Mouse (Mus musculus): ENCODE measurements at regions not wholly inside any gene's neighbourhood (a gene's known extent, or its start where the extent isn't known, plus 50 kb on each side); places are given as distances from the start of the nearest gene placed in this dataset.

- ATAC-seq (ENCODE audit: insufficient number of reproducible peaks, low FRiP score, low TSS enrichment): no peak
Measured at GRCm38 (mm10) chr5:12922889-12923288, 202.3 kb upstream of the Sema3a start.

- ATAC-seq (ENCODE audit: insufficient number of reproducible peaks, low FRiP score, low TSS enrichment): no peak
Measured at GRCm38 (mm10) chr5:12925466-12925865, 199.7 kb upstream of the Sema3a start.

- no peak for ATAC-seq (ENCODE audit: insufficient number of reproducible peaks, low FRiP score, low TSS enrichment)
Measured at GRCm38 (mm10) chr5:12926289-12926688, 198.9 kb upstream of the Sema3a start.

- ATAC-seq (ENCODE audit: insufficient number of reproducible peaks, low FRiP score, low TSS enrichment): no peak
Measured at GRCm38 (mm10) chr5:12927247-12927646, 198.0 kb upstream of the Sema3a start.

- no peak for ATAC-seq (ENCODE audit: insufficient number of reproducible peaks, low FRiP score, low TSS enrichment)
Measured at GRCm38 (mm10) chr5:12937052-12937451, 188.2 kb upstream of the Sema3a start.

GRCm38 (mm10) chr5:12938162-12938852 is 186.9 kb upstream of the Sema3a start:
- no peak for ATAC-seq (ENCODE audit: insufficient number of reproducible peaks, low FRiP score, low TSS enrichment)

- ATAC-seq (ENCODE audit: insufficient number of reproducible peaks, low FRiP score, low TSS enrichment): no peak
Measured at GRCm38 (mm10) chr5:12944554-12944953, 180.7 kb upstream of the Sema3a start.

- no peak for ATAC-seq (ENCODE audit: insufficient number of reproducible peaks, low FRiP score, low TSS enrichment)
Measured at GRCm38 (mm10) chr5:12948472-12948871, 176.7 kb upstream of the Sema3a start.

GRCm38 (mm10) chr5:12970987-12971386 is 154.2 kb upstream of the Sema3a start:
- ATAC-seq (ENCODE audit: insufficient number of reproducible peaks, low FRiP score, low TSS enrichment): no peak

- ATAC-seq (ENCODE audit: insufficient number of reproducible peaks, low FRiP score, low TSS enrichment): no peak
Measured at GRCm38 (mm10) chr5:12973701-12974100, 151.5 kb upstream of the Sema3a start.

GRCm38 (mm10) chr5:12976015-12976742 is 149.0 kb upstream of the Sema3a start:
- no peak for ATAC-seq (ENCODE audit: insufficient number of reproducible peaks, low FRiP score, low TSS enrichment)

- ATAC-seq (ENCODE audit: insufficient number of reproducible peaks, low FRiP score, low TSS enrichment): no peak
Measured at GRCm38 (mm10) chr5:12977875-12978274, 147.3 kb upstream of the Sema3a start.

- no peak for ATAC-seq (ENCODE audit: insufficient number of reproducible peaks, low FRiP score, low TSS enrichment)
Measured at GRCm38 (mm10) chr5:12993826-12994225, 131.4 kb upstream of the Sema3a start.

- ATAC-seq (ENCODE audit: insufficient number of reproducible peaks, low FRiP score, low TSS enrichment): no peak
Measured at GRCm38 (mm10) chr5:12997440-12997839, 127.8 kb upstream of the Sema3a start.

- no peak for ATAC-seq (ENCODE audit: insufficient number of reproducible peaks, low FRiP score, low TSS enrichment)
Measured at GRCm38 (mm10) chr5:13007132-13007531, 118.1 kb upstream of the Sema3a start.

GRCm38 (mm10) chr5:13022270-13022669 is 102.9 kb upstream of the Sema3a start:
- ATAC-seq (ENCODE audit: insufficient number of reproducible peaks, low FRiP score, low TSS enrichment): no peak

GRCm38 (mm10) chr5:13033332-13033731 is 91.9 kb upstream of the Sema3a start:
- ATAC-seq (ENCODE audit: insufficient number of reproducible peaks, low FRiP score, low TSS enrichment): no peak

GRCm38 (mm10) chr5:13036127-13036526 is 89.1 kb upstream of the Sema3a start:
- ATAC-seq (ENCODE audit: insufficient number of reproducible peaks, low FRiP score, low TSS enrichment): no peak

GRCm38 (mm10) chr5:13058883-13059423 is 66.3 kb upstream of the Sema3a start:
- no peak for ATAC-seq (ENCODE audit: insufficient number of reproducible peaks, low FRiP score, low TSS enrichment)

GRCm38 (mm10) chr5:13066942-13067341 is 58.3 kb upstream of the Sema3a start:
- no peak for ATAC-seq (ENCODE audit: insufficient number of reproducible peaks, low FRiP score, low TSS enrichment)

Measured in cerebellum, adult (tissue).